Mouse (Mus musculus): Measurements from ENCODE around the gene Adgrg2. TPM values are rescaled to one million over a fixed set of nuclear protein-coding genes. Genes with fewer than 3 reads are reported as not detected.

The Adgrg2 gene
- polyA plus RNA-seq, 1 experiment from 2014 or later = 2.9 TPM

DNA sequence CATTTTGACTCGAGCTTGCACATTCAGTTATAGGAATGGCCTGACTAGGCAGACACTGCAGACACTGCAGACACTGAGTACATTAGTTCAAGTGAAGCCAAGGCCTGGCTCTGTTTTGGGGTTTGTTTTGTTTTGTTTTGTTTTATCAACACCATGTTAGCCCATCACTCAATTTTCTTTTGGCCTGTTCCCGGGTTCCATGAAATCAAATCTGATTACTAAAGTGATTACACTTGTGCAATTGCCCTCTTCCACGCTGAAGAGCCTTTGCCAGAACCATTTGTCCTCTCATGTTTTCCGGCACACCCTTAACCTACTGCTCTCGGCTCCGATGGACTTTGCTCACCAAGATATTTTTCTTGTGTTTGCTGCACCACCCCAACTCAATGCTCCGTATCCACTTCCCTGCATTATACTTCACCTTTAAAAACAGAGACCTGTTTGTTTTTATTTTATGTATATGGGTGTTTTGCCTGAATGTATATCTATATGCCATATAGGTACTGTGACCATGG, 23.4 kb downstream of the Adgrg2 start:
- no peak overlapping the region for H3K9ac ChIP-seq (replicated peaks)

DNA sequence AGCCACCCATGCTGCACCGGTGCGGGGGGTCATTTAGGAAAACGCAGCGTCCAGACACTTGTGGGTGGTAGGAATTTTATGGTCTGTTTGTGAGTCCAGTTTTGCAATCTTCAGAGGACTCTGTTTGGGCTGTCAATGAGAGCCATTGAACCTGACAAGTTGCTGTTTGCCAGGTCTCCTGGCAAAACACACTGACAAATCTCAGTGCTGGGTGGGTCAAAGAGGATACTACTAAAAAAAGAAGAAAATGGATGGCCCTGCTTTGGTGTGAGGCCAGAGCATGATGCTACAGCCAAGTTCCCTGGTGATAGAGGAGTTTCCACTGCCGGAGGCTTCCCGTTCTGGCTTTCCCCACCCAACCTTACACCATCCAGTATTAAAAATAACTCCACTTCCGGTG, 27.9 kb downstream of the Adgrg2 start:
- 64% methylated on average over 7 of the region's 7 CpGs for WGBS (ENCODE audit: insufficient replicate concordance)

More for the DNA sequence above, 23.4 kb downstream of the Adgrg2 start:
- H3K4me3 ChIP-seq (ENCODE audit: low read depth, low read length) = no peak overlapping the region
- no peaks in the 10 kb centered on the region for H3K4me1 ChIP-seq (ENCODE audit: insufficient read depth)
- no peaks in the 10 kb centered on the region for H3K36me3 ChIP-seq (replicated peaks; ENCODE audit: insufficient read depth, low read length)
- H3K9me3 ChIP-seq (ENCODE audit: low read length) = no peaks in the 10 kb centered on the region
- H3K27me3 ChIP-seq (ENCODE audit: insufficient read depth, low read length) = no peaks in the 10 kb centered on the region
- WGBS (ENCODE audit: insufficient replicate concordance) = 65% methylated on average over 7 of the region's 7 CpGs
- no peak for TF ChIP-seq CTCF (IDR thresholded peaks at IDR 0.05; ENCODE audit: low read depth)
- TF ChIP-seq EP300 (IDR thresholded peaks at IDR 0.05; ENCODE audit: low read depth) = no peak
- no peak for ATAC-seq
- no peak overlapping the region for H3K4me2 ChIP-seq (ENCODE audit: low read depth, low read length)
- peak overlapping the region; percentile 81 for H3K27ac ChIP-seq (ENCODE audit: low read depth)
- DNase-seq = no peak

DNA sequence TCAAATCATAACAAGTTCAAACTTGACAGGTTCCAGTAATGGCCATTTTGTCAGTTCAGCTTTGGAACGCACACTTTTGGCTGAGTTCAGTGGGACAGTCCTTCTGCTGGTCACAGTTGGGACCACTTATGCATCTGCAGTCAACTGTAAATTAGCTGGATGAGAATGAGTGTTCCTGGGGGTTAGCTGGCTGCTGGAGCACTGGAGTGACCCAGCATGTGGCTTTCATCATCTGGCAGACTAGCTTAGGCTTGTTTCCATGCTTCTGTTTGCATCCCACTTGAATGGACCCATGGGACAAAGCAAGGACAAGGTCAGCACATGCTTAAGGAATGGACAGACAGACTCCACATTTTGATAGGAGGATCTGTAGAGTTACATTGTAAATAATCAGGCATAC, 33.2 kb downstream of the Adgrg2 start:
- no peaks in the 10 kb centered on the region for H3K36me3 ChIP-seq (replicated peaks; ENCODE audit: insufficient read depth, low read length)
- H3K4me1 ChIP-seq (ENCODE audit: insufficient read depth) = no peaks in the 10 kb centered on the region
- 73% methylated on average over 1 of the region's 1 CpGs for WGBS (ENCODE audit: insufficient replicate concordance)
- no peaks in the 10 kb centered on the region for H3K9me3 ChIP-seq (ENCODE audit: low read length)
- H3K4me3 ChIP-seq (ENCODE audit: low read depth, low read length) = no peak overlapping the region
- no peak overlapping the region for H3K9ac ChIP-seq (replicated peaks)
- no peak overlapping the region for H3K27ac ChIP-seq (ENCODE audit: low read depth)
- H3K27me3 ChIP-seq (ENCODE audit: insufficient read depth, low read length) = no peaks in the 10 kb centered on the region
- no peak overlapping the region for H3K4me2 ChIP-seq (ENCODE audit: low read depth, low read length)
- DNase-seq = no peak
- no peak for TF ChIP-seq CTCF (IDR thresholded peaks at IDR 0.05; ENCODE audit: low read depth)
- no peak for TF ChIP-seq EP300 (IDR thresholded peaks at IDR 0.05; ENCODE audit: low read depth)
- no peak for ATAC-seq

More for the DNA sequence above, 27.9 kb downstream of the Adgrg2 start:
- Histone ChIP-seq H3K36me3 (replicated peaks; ENCODE audit: insufficient read depth, low read length) (no peaks in the 10 kb centered on the region), H3K4me1 (ENCODE audit: insufficient read depth) (no peaks in the 10 kb centered on the region), H3K27me3 (ENCODE audit: insufficient read depth, low read length) (no peaks in the 10 kb centered on the region), H3K4me3 (ENCODE audit: low read depth, low read length) (no peak overlapping the region), H3K4me2 (ENCODE audit: low read depth, low read length) (no peak overlapping the region), H3K9ac (replicated peaks) (no peak overlapping the region), H3K27ac (ENCODE audit: low read depth) (peak overlapping the region; percentile 65), H3K9me3 (ENCODE audit: low read length) (no peaks in the 10 kb centered on the region)
- TF ChIP-seq CTCF (IDR thresholded peaks at IDR 0.05; ENCODE audit: low read depth) (no peak), EP300 (IDR thresholded peaks at IDR 0.05; ENCODE audit: low read depth) (no peak)
- DNase-seq (peak; percentile 12), ATAC-seq (peak; percentile 54; the same call in 1 of the 2 replicates)

DNA sequence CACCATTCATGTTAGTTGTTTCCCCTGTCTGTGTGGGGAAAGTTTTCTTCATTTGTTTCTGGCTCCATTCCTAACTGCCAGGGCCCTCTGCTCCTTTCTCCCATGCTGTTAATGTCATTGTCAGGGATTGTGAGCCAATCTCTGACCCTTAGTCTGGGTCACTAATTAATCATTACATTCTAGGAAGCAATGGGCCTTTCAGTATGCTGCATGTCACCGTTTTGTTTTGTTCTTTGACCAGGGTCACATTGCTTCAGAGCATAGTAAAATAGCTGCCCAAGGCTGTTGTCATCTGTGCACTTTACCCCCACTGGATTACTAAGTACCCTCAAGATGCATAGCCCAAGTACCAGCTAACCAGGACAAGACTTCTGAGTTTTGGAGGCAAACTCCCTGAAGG, 36.0 kb downstream of the Adgrg2 start:
- no peaks in the 10 kb centered on the region for H3K27me3 ChIP-seq (ENCODE audit: insufficient read depth, low read length)
- H3K4me3 ChIP-seq (ENCODE audit: low read depth, low read length) = no peak overlapping the region
- no peak overlapping the region for H3K4me2 ChIP-seq (ENCODE audit: low read depth, low read length)
- peak overlapping the region; percentile 70 for H3K27ac ChIP-seq (ENCODE audit: low read depth)
- peak; percentile 69 for TF ChIP-seq EP300 (IDR thresholded peaks at IDR 0.05; ENCODE audit: low read depth)
- TF ChIP-seq CTCF (IDR thresholded peaks at IDR 0.05; ENCODE audit: low read depth) = no peak
- H3K9me3 ChIP-seq (ENCODE audit: low read length) = no peaks in the 10 kb centered on the region
- no peaks in the 10 kb centered on the region for H3K36me3 ChIP-seq (replicated peaks; ENCODE audit: insufficient read depth, low read length)
- H3K4me1 ChIP-seq (ENCODE audit: insufficient read depth) = no peaks in the 10 kb centered on the region
- no peak overlapping the region for H3K9ac ChIP-seq (replicated peaks)
- WGBS (ENCODE audit: insufficient replicate concordance) = 45% methylated on average over 1 of the region's 1 CpGs
- ATAC-seq (peak; percentile 98), DNase-seq (no peak)

DNA sequence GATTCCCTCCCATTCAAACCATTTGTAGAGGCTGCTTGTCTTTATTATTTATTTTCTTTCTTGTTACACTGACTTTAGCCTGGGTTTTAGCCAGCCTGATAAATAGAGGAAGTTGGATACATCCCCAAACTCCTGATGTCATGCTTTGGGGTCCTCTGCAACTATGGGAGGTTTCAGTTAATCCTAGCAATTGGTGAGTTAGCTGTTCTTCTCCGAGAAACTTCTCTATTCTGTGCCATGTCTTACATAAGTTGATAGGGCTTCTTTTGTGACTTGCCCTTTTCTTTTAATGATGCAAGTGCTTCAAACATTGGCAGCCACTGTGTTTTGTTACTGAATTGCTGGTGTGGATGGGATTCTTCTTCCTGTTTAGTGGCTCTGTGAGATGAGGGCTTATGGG, 36.4 kb downstream of the Adgrg2 start:
- DNase-seq = no peak
- 53% methylated on average over 1 of the region's 1 CpGs for WGBS (ENCODE audit: insufficient replicate concordance)
- H3K27me3 ChIP-seq (ENCODE audit: insufficient read depth, low read length) = no peaks in the 10 kb centered on the region
- H3K4me1 ChIP-seq (ENCODE audit: insufficient read depth) = no peaks in the 10 kb centered on the region
- H3K4me3 ChIP-seq (ENCODE audit: low read depth, low read length) = no peak overlapping the region
- no peaks in the 10 kb centered on the region for H3K9me3 ChIP-seq (ENCODE audit: low read length)
- no peak overlapping the region for H3K4me2 ChIP-seq (ENCODE audit: low read depth, low read length)
- ATAC-seq = peak; percentile 26
- no peaks in the 10 kb centered on the region for H3K36me3 ChIP-seq (replicated peaks; ENCODE audit: insufficient read depth, low read length)
- H3K27ac ChIP-seq (ENCODE audit: low read depth) = peak overlapping the region; percentile 66
- TF ChIP-seq CTCF (IDR thresholded peaks at IDR 0.05; ENCODE audit: low read depth) (no peak), EP300 (IDR thresholded peaks at IDR 0.05; ENCODE audit: low read depth) (no peak)
- H3K9ac ChIP-seq (replicated peaks) = no peak overlapping the region

DNA sequence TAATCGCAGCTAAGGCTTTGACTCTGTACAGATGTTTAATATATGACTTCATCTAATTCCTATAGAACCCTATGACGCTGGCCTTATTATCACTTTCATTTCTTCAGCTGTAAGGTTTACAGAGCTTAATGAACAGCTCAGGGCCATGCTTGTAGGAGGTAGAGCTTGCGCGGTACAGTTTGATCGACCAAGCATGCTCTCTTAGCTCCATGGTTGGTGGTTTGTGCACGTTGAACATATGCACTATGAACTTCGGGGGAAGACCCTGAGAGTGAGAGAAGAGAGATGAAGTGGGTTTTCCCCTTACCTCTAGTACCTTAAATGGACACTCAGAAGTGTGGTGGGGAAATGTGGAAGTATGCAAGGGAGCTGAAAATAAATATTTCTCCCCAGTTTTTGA, 41.7 kb downstream of the Adgrg2 start:
- H3K4me2 ChIP-seq (ENCODE audit: low read depth, low read length) = no peak overlapping the region
- WGBS (ENCODE audit: insufficient replicate concordance) = 79% methylated on average over 7 of the region's 7 CpGs
- H3K27ac ChIP-seq (ENCODE audit: low read depth) = no peak overlapping the region
- H3K4me3 ChIP-seq (ENCODE audit: low read depth, low read length) = no peak overlapping the region
- no peaks in the 10 kb centered on the region for H3K4me1 ChIP-seq (ENCODE audit: insufficient read depth)
- 0 out of 2 replicates have a peak, but pooled peaks cover 2% of the 10 kb centered on the region for H3K27me3 ChIP-seq (ENCODE audit: insufficient read depth, low read length)
- ATAC-seq (no peak), DNase-seq (no peak)
- no peaks in the 10 kb centered on the region for H3K36me3 ChIP-seq (replicated peaks; ENCODE audit: insufficient read depth, low read length)
- TF ChIP-seq CTCF (IDR thresholded peaks at IDR 0.05; ENCODE audit: low read depth) (no peak), EP300 (IDR thresholded peaks at IDR 0.05; ENCODE audit: low read depth) (no peak)
- no peak overlapping the region for H3K9ac ChIP-seq (replicated peaks)
- H3K9me3 ChIP-seq (ENCODE audit: low read length) = no peaks in the 10 kb centered on the region

DNA sequence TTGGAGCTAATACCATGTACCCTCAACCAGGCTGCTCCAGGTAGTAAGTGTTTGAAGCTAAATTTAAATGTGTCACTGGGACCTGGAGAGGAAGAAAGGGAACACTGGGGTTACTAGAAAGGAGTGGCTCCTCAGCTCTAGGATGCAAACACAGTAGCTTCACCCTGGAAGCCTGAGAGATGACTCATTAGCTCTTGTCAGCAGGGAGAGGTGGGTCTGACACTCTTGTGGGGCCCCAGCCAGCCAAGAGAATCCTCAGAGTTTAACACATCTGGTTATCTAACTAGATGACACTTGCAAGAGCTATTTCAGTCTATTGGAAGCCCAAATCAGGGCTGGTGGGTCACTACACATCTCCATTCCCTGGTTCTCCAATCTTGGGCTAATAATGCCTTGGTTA, 50.8 kb downstream of the Adgrg2 start:
- Histone ChIP-seq H3K27me3 (ENCODE audit: insufficient read depth, low read length) (0 out of 2 replicates have a peak, but pooled peaks cover 3% of the 10 kb centered on the region), H3K27ac (ENCODE audit: low read depth) (no peak overlapping the region), H3K4me2 (ENCODE audit: low read depth, low read length) (no peak overlapping the region), H3K4me3 (ENCODE audit: low read depth, low read length) (no peak overlapping the region), H3K4me1 (ENCODE audit: insufficient read depth) (no peaks in the 10 kb centered on the region), H3K9ac (replicated peaks) (no peak overlapping the region), H3K36me3 (replicated peaks; ENCODE audit: insufficient read depth, low read length) (no peaks in the 10 kb centered on the region), H3K9me3 (ENCODE audit: low read length) (no peaks in the 10 kb centered on the region)
- no peak for TF ChIP-seq CTCF (IDR thresholded peaks at IDR 0.05; ENCODE audit: low read depth)
- TF ChIP-seq EP300 (IDR thresholded peaks at IDR 0.05; ENCODE audit: low read depth) = no peak
- no peak for ATAC-seq
- no peak for DNase-seq

Data from liver, postnatal 0 days (tissue).